Mouse (Mus musculus) megakaryocyte progenitor cell, adult 5-6 weeks (primary cell): Measurements from ENCODE around the gene Olfr1349. TPM values are rescaled to one million over a fixed set of nuclear protein-coding genes. Genes with fewer than 3 reads are reported as not detected.
"Not testable (repeated sequence)": the region's sequence is repeated elsewhere in the genome, so short reads cannot be mapped to it uniquely, and the experiment has no call there.

Experiments used
- ATAC-seq: replicated peaks from 2 replicates; pipeline ENCODE4 v1.8.0; 2016; ENCODE audit warnings: mild to moderate bottlenecking, moderate TSS enrichment, inconsistent platforms; ENCODE audit not compliant: poor library complexity
- total RNA-seq, 2 experiments: library from RNA; stranded (forward) in 1 of 2; stranded (reverse) in 1 of 2; fragments of 157-497, 149-512 nt in 1 of 2; fragments of 200-1000 nt in 1 of 2; gene quantifications; 2 replicates each; pipeline versions ENCODE4 v1.2.3 to v1.2.4; 2015 to 2017

The Olfr1349 gene
- total RNA-seq (2015) (not detected in 2 replicates), total RNA-seq (2017) (not detected in 2 replicates)

- no peak for ATAC-seq
Observed at GRCm38 (mm10) chr7:6522850-6523249, at the start of gene Olfr1349. Gene Olfr1349, minus strand, starts transcription at chr7:6522950.

GRCm38 (mm10) chr7:6564541-6564940 lies 41.8 kb upstream of the Olfr1349 start, which contains the start of gene Olfr1350:
Gene Olfr1350, plus strand, starts transcription at chr7:6564841.
- ATAC-seq = no peak

GRCm38 (mm10) chr7:6526141-6526540 lies 3.4 kb upstream of the Olfr1349 start:
- no peak for ATAC-seq

GRCm38 (mm10) chr7:6525001-6525400 lies 2.3 kb upstream of the Olfr1349 start:
- ATAC-seq = no peak

DNA sequence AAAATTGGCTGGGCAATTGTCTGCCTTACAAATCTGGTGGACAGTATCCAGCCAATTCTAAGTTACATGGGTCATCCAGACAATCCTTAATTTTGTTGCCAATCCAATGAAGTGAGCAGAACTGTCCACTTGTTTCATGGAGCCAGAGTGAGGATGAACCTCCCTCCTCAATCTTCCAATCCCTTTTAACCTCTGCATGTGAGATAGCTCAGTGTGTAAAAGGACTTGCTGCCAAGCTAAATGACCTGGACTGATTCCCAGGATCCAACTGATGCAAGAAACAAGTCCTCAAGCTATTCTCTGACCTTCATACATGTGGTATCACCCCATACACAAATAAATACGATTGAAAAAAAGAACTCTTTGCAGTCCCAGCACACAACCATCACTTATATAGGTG lies 1.1 kb downstream of the Olfr1349 start:
- no peak for ATAC-seq

- ATAC-seq = no peak
Observed at GRCm38 (mm10) chr7:6508648-6509047, 14.1 kb downstream of the Olfr1349 start, which contains the start of gene Olfr1348. Gene Olfr1348, minus strand, starts transcription at chr7:6508748.

- ATAC-seq = no peak
Observed at GRCm38 (mm10) chr7:6499655-6500054, 23.1 kb downstream of the Olfr1349 start, which contains the start of gene Olfr1347. Gene Olfr1347, minus strand, starts transcription at chr7:6499755.

DNA sequence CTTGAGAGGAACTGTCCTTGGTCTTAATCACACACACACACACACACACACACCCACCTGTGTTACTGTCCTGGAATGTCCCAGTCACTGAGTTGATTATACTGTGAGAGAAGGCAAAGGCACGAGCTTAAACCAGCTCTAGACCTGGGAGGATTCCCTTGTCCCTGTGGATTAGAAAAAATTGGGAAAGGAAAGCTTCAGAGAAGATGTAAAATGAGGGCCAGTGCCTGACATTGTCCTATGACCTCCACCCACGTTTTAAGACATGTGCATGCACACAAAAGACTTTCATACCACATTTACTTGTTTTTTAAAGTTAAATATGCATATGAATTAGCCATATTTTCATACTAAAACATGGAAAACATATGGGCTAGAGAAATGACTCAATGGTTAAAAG lies 35.9 kb downstream of the Olfr1349 start, which contains the start of gene Olfr5:
TSS of gene Olfr5 (minus strand) at position 101 of the 400 bp plus-strand sequence.
- ATAC-seq = no peak

- ATAC-seq = not testable (repeated sequence)
Observed at GRCm38 (mm10) chr7:6477633-6478032, 45.1 kb downstream of the Olfr1349 start.

DNA sequence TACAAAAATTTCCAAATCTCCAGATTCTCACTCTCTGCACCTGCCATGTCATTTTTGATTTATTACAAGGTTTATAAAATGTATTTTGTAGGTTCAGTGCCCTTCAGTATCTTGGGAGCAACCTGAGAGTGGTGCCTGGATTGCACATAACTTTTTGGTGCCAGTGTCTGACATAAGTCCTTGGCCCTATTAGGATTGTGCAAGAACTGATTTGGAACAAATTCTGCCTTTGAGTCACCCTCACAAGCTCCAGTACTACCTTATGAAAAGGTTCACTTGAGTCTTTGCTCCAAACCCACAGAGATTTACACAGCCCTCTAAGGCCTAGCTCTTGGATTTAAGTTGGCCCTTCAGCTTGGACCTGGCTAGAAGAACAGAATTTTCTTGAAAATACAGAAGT lies 55.8 kb downstream of the Olfr1349 start, which contains the start of gene Olfr1346:
TSS of gene Olfr1346 (plus strand) at position 151 of the 400 bp plus-strand sequence.
- ATAC-seq = no peak

Other genes with a start within 250 kb of the Olfr1349 start
- 1.3 and 3.3 TPM in 2 replicates for gene Zfp667, start 236.4 kb downstream of the Olfr1349 start, total RNA-seq (2015)
- gene Zfp667, start 236.4 kb downstream of the Olfr1349 start, total RNA-seq (2017) = 2.8 and 3.4 TPM in 2 replicates
- 4.0 TPM in 2 replicates for gene Zfp583, start 191.7 kb downstream of the Olfr1349 start, total RNA-seq (2015)
- 2.2 and 3.3 TPM in 2 replicates for gene Zfp583, start 191.7 kb downstream of the Olfr1349 start, total RNA-seq (2017)
- 0.20 TPM in 2 replicates for gene Gm3854, start 179.2 kb downstream of the Olfr1349 start, total RNA-seq (2015)
- 0.57 and 0.79 TPM in 2 replicates for gene Gm3854, start 179.2 kb downstream of the Olfr1349 start, total RNA-seq (2017)
- gene Zfp78, start 159.7 kb downstream of the Olfr1349 start, total RNA-seq (2015) = 2.8 and 4.8 TPM in 2 replicates
- gene Zfp78, start 159.7 kb downstream of the Olfr1349 start, total RNA-seq (2017) = 3.1 and 3.5 TPM in 2 replicates
- gene Zfp28, start 139.7 kb downstream of the Olfr1349 start, total RNA-seq (2015) = 1.4 and 2.4 TPM in 2 replicates
- gene Zfp28, start 139.7 kb downstream of the Olfr1349 start, total RNA-seq (2017) = 1.5 and 2.2 TPM in 2 replicates
- gene Smim17, start 124.2 kb downstream of the Olfr1349 start, total RNA-seq (2015) = not detected in 2 replicates
- gene Smim17, start 124.2 kb downstream of the Olfr1349 start, total RNA-seq (2017) = not detected in 2 replicates
- not detected in 2 replicates for gene Gm20715, start 112.7 kb downstream of the Olfr1349 start, total RNA-seq (2015)
- not detected in 2 replicates for gene Gm20715, start 112.7 kb downstream of the Olfr1349 start, total RNA-seq (2017)
- 0.29 TPM in 1 of 2 replicates, not detected in the other for gene Olfr1344, start 84.3 kb downstream of the Olfr1349 start, total RNA-seq (2015)
- not detected in 2 replicates for gene Olfr1344, start 84.3 kb downstream of the Olfr1349 start, total RNA-seq (2017)
- not detected in 2 replicates for gene Olfr1336, start 66.8 kb downstream of the Olfr1349 start, total RNA-seq (2015)
- gene Olfr1336, start 66.8 kb downstream of the Olfr1349 start, total RNA-seq (2017) = not detected in 2 replicates
- gene Olfr1346, start 55.8 kb downstream of the Olfr1349 start, total RNA-seq (2015) = not detected in 2 replicates
- 0.14 TPM in 1 of 2 replicates, not detected in the other for gene Olfr1346, start 55.8 kb downstream of the Olfr1349 start, total RNA-seq (2017)
- not detected in 2 replicates for gene Olfr5, start 36.0 kb downstream of the Olfr1349 start, total RNA-seq (2015)
- gene Olfr5, start 36.0 kb downstream of the Olfr1349 start, total RNA-seq (2017) = not detected in 2 replicates
- gene Olfr1347, start 23.2 kb downstream of the Olfr1349 start, total RNA-seq (2015) = not detected in 2 replicates
- not detected in 2 replicates for gene Olfr1347, start 23.2 kb downstream of the Olfr1349 start, total RNA-seq (2017)
- not detected in 2 replicates for gene Olfr1348, start 14.2 kb downstream of the Olfr1349 start, total RNA-seq (2015)
- not detected in 2 replicates for gene Olfr1348, start 14.2 kb downstream of the Olfr1349 start, total RNA-seq (2017)
- gene Olfr1350, start 41.9 kb upstream of the Olfr1349 start, total RNA-seq (2015) = not detected in 2 replicates
- not detected in 2 replicates for gene Olfr1350, start 41.9 kb upstream of the Olfr1349 start, total RNA-seq (2017)
- not detected in 2 replicates for gene Zim1, start 173.5 kb upstream of the Olfr1349 start, total RNA-seq (2015)
- gene Zim1, start 173.5 kb upstream of the Olfr1349 start, total RNA-seq (2017) = not detected in 2 replicates
- gene Peg3, start 207.5 kb upstream of the Olfr1349 start, total RNA-seq (2015) = not detected in 2 replicates
- gene Peg3, start 207.5 kb upstream of the Olfr1349 start, total RNA-seq (2017) = not detected in 2 replicates
- gene Usp29, start 207.6 kb upstream of the Olfr1349 start, total RNA-seq (2015) = not detected in 2 replicates
- not detected in 2 replicates for gene Usp29, start 207.6 kb upstream of the Olfr1349 start, total RNA-seq (2017)